Mouse (Mus musculus): Measurements from ENCODE around the gene Ovca2. TPM values are rescaled to one million over a fixed set of nuclear protein-coding genes. Genes with fewer than 3 reads are reported as not detected.

Gene Ovca2
- total RNA-seq, 2 experiments from 2014 or later: 21.3 to 29.0 TPM

- ATAC-seq (replicated peaks; ENCODE audit: low FRiP score, low TSS enrichment, poor library complexity, severe bottlenecking): no peak
Measured at GRCm38 (mm10) chr11:75172151-75173094, 6.2 kb downstream of the Ovca2 start.

GRCm38 (mm10) chr11:75171186-75171865 is 7.3 kb downstream of the Ovca2 start:
- ATAC-seq (replicated peaks; ENCODE audit: low FRiP score, low TSS enrichment, poor library complexity, severe bottlenecking): no peak

GRCm38 (mm10) chr11:75170136-75170751 is 8.4 kb downstream of the Ovca2 start:
- ATAC-seq (replicated peaks; ENCODE audit: low FRiP score, low TSS enrichment, poor library complexity, severe bottlenecking): peak; percentile 46

GRCm38 (mm10) chr11:75169405-75170080 is 9.1 kb downstream of the Ovca2 start, which contains the start of gene Hic1:
Gene Hic1 (minus strand): TSS chr11:75169519.
- no peak for ATAC-seq (replicated peaks; ENCODE audit: low FRiP score, low TSS enrichment, poor library complexity, severe bottlenecking)

- ATAC-seq (replicated peaks; ENCODE audit: low FRiP score, low TSS enrichment, poor library complexity, severe bottlenecking): no peak; the same call in 1 of the 2 replicates
Measured at GRCm38 (mm10) chr11:75168590-75169361, 9.9 kb downstream of the Ovca2 start.

- ATAC-seq (replicated peaks; ENCODE audit: low FRiP score, low TSS enrichment, poor library complexity, severe bottlenecking): no peak
Measured at GRCm38 (mm10) chr11:75167643-75168589, 10.7 kb downstream of the Ovca2 start.

- no peak for ATAC-seq (replicated peaks; ENCODE audit: low FRiP score, low TSS enrichment, poor library complexity, severe bottlenecking)
Measured at GRCm38 (mm10) chr11:75166861-75167642, 11.6 kb downstream of the Ovca2 start.

- no peak for ATAC-seq (replicated peaks; ENCODE audit: low FRiP score, low TSS enrichment, poor library complexity, severe bottlenecking)
Measured at GRCm38 (mm10) chr11:75166193-75166842, 12.3 kb downstream of the Ovca2 start.

GRCm38 (mm10) chr11:75165441-75166192 is 13.0 kb downstream of the Ovca2 start:
- ATAC-seq (replicated peaks; ENCODE audit: low FRiP score, low TSS enrichment, poor library complexity, severe bottlenecking): peak; percentile 38

- ATAC-seq (replicated peaks; ENCODE audit: low FRiP score, low TSS enrichment, poor library complexity, severe bottlenecking): no peak
Measured at GRCm38 (mm10) chr11:75164750-75165149, 13.9 kb downstream of the Ovca2 start.

GRCm38 (mm10) chr11:75164051-75164450 is 14.6 kb downstream of the Ovca2 start:
- no peak for ATAC-seq (replicated peaks; ENCODE audit: low FRiP score, low TSS enrichment, poor library complexity, severe bottlenecking)

GRCm38 (mm10) chr11:75163379-75163778 is 15.3 kb downstream of the Ovca2 start:
- no peak for ATAC-seq (replicated peaks; ENCODE audit: low FRiP score, low TSS enrichment, poor library complexity, severe bottlenecking)

GRCm38 (mm10) chr11:75162591-75163080 is 16.0 kb downstream of the Ovca2 start:
- no peak for ATAC-seq (replicated peaks; ENCODE audit: low FRiP score, low TSS enrichment, poor library complexity, severe bottlenecking)

- no peak for ATAC-seq (replicated peaks; ENCODE audit: low FRiP score, low TSS enrichment, poor library complexity, severe bottlenecking)
Measured at GRCm38 (mm10) chr11:75161417-75162008, 17.1 kb downstream of the Ovca2 start.

GRCm38 (mm10) chr11:75160954-75161353 is 17.7 kb downstream of the Ovca2 start:
- no peak for ATAC-seq (replicated peaks; ENCODE audit: low FRiP score, low TSS enrichment, poor library complexity, severe bottlenecking)
